Mouse (Mus musculus): ENCODE results near the gene Celf1.
A peak's percentile ranks its signal among the peaks of the same experiment; 100 is the strongest.
"Not testable (repeated sequence)": the region's sequence is repeated elsewhere in the genome, so short reads cannot be mapped to it uniquely, and the experiment has no call there.

Gene Celf1

GRCm38 (mm10) chr2:91022266-91022665 lies 82.1 kb downstream of the Celf1 start:
- not testable (repeated sequence) for DNase-seq (ENCODE audit: low spot score in 2 of 2)

GRCm38 (mm10) chr2:91023131-91023530 lies 82.9 kb downstream of the Celf1 start:
- DNase-seq (ENCODE audit: low spot score in 2 of 2) = peak; percentile 66 to 84

- peak in 1 of 2 experiments; percentile 7 for DNase-seq (ENCODE audit: low spot score in 2 of 2)
These were observed 83.8 kb downstream of the Celf1 start for GRCm38 (mm10) chr2:91023956-91024355.

- DNase-seq (ENCODE audit: low spot score in 2 of 2) = no peak
These were observed 84.9 kb downstream of the Celf1 start for GRCm38 (mm10) chr2:91025081-91025516.

- no peak for DNase-seq (ENCODE audit: low spot score in 2 of 2)
These were observed 86.3 kb downstream of the Celf1 start for GRCm38 (mm10) chr2:91026491-91026890.

GRCm38 (mm10) chr2:91027391-91028214 lies 87.4 kb downstream of the Celf1 start:
- peak; percentile 31 to 43 for DNase-seq (ENCODE audit: low spot score in 2 of 2)

GRCm38 (mm10) chr2:91031216-91031615 lies 91.0 kb downstream of the Celf1 start:
- no peak for DNase-seq (ENCODE audit: low spot score in 2 of 2)

- DNase-seq (ENCODE audit: low spot score in 2 of 2) = no peak
These were observed 92.8 kb downstream of the Celf1 start for GRCm38 (mm10) chr2:91033000-91033399.

GRCm38 (mm10) chr2:91035385-91035784 lies 95.2 kb downstream of the Celf1 start, which contains the start of gene Rapsn:
Gene Rapsn, plus strand, starts transcription at chr2:91035620.
- peak; percentile 58 to 63 for DNase-seq (ENCODE audit: low spot score in 2 of 2)

- no peak for DNase-seq (ENCODE audit: low spot score in 2 of 2)
These were observed 101.6 kb downstream of the Celf1 start for GRCm38 (mm10) chr2:91041786-91042185.

- DNase-seq (ENCODE audit: low spot score in 2 of 2) = no peak
These were observed 102.6 kb downstream of the Celf1 start for GRCm38 (mm10) chr2:91042651-91043398.

- DNase-seq (ENCODE audit: low spot score in 2 of 2) = no peak
These were observed 104.5 kb downstream of the Celf1 start for GRCm38 (mm10) chr2:91044727-91045126.

- not testable (repeated sequence) for DNase-seq (ENCODE audit: low spot score in 2 of 2)
These were observed 105.6 kb downstream of the Celf1 start for GRCm38 (mm10) chr2:91045805-91046204.

- DNase-seq (ENCODE audit: low spot score in 2 of 2) = no peak
These were observed 107.2 kb downstream of the Celf1 start for GRCm38 (mm10) chr2:91047359-91047758.

GRCm38 (mm10) chr2:91051917-91052316 lies 111.7 kb downstream of the Celf1 start:
- DNase-seq (ENCODE audit: low spot score in 2 of 2) = no peak

GRCm38 (mm10) chr2:91052752-91053151 lies 112.6 kb downstream of the Celf1 start:
- DNase-seq (ENCODE audit: low spot score in 2 of 2) = no peak

GRCm38 (mm10) chr2:91053181-91053933 lies 113.2 kb downstream of the Celf1 start:
- no peak for DNase-seq (ENCODE audit: low spot score in 2 of 2)

- DNase-seq (ENCODE audit: low spot score in 2 of 2) = peak; percentile 94 to 96
These were observed 113.8 kb downstream of the Celf1 start, which contains the start of gene Psmc3 for GRCm38 (mm10) chr2:91053934-91054382. Gene Psmc3, plus strand, starts transcription at chr2:91054009.

- no peak for DNase-seq (ENCODE audit: low spot score in 2 of 2)
These were observed 118.3 kb downstream of the Celf1 start for GRCm38 (mm10) chr2:91058435-91058834.

- no peak for DNase-seq (ENCODE audit: low spot score in 2 of 2)
These were observed 119.2 kb downstream of the Celf1 start for GRCm38 (mm10) chr2:91059376-91059775.

- no peak for DNase-seq (ENCODE audit: low spot score in 2 of 2)
These were observed 120.6 kb downstream of the Celf1 start for GRCm38 (mm10) chr2:91060544-91061355.

All from heart, adult 9 months (tissue).